Mouse (Mus musculus) ES-E14 (cell line): Measurements from ENCODE around the gene Fgd6. TPM values are rescaled to one million over a fixed set of nuclear protein-coding genes. Genes with fewer than 3 reads are reported as not detected.

Experiments
- DNase-seq: peaks from one replicate; pipeline ENCODE4 v3.0.0-alpha.2; 2013; ENCODE audit warnings: low read depth, low spot score
- H3K27ac ChIP-seq: 2 replicates; pipeline ENCODE4 v1.5.1; 2012; ENCODE audit warnings: low read depth, mild to moderate bottlenecking, low read length, moderate library complexity, mixed read lengths; ENCODE audit not compliant: poor library complexity, insufficient read depth, severe bottlenecking
- H3K36me3 ChIP-seq: 2 replicates; pipeline ENCODE4 v1.6.1; 2012; ENCODE audit warnings: mild to moderate bottlenecking, low read length, moderate library complexity, mixed read lengths; ENCODE audit not compliant: control insufficient read depth, poor library complexity, insufficient read depth, severe bottlenecking
- H3K4me1 ChIP-seq, 2 experiments: fragments of 150-350 bp in 1 of 2; sonication (generic) in 1 of 2; 2 replicates each; pipeline ENCODE4 v1.6.1; 2012; ENCODE audit warnings: low read length in 2 of 2, mild to moderate bottlenecking in 1 of 2, mixed read lengths in 1 of 2; ENCODE audit not compliant: control insufficient read depth in 2 of 2, insufficient read depth in 2 of 2, poor library complexity in 1 of 2
- H3K4me3 ChIP-seq, 2 experiments: fragments of 150-350 bp in 1 of 2; sonication (generic) in 1 of 2; 2 replicates each; pipeline ENCODE4 v1.5.1; 2012; ENCODE audit warnings: low read length in 2 of 2, low read depth in 1 of 2, mild to moderate bottlenecking in 1 of 2, mixed read lengths in 1 of 2; ENCODE audit not compliant: insufficient read depth in 1 of 2, poor library complexity in 1 of 2, severe bottlenecking in 1 of 2
- H3K9ac ChIP-seq: 2 replicates; pipeline ENCODE4 v1.6.1; 2012; ENCODE audit warnings: low read depth, mild to moderate bottlenecking, low read length, mixed read lengths; ENCODE audit not compliant: poor library complexity, insufficient read depth, severe bottlenecking
- H3K9me3 ChIP-seq: fragments of 150-350 bp; sonication (generic); 2 replicates; pipeline ENCODE4 v1.6.1; 2012; ENCODE audit warnings: low read depth, mild to moderate bottlenecking, low read length; ENCODE audit not compliant: control insufficient read depth, insufficient read depth
- CHD2 ChIP-seq: IDR thresholded peaks from 2 replicates; pipeline ENCODE4 v1.6.1; 2014; ENCODE audit warnings: mild to moderate bottlenecking, low read depth, low read length, inconsistent platforms
- HCFC1 ChIP-seq: IDR thresholded peaks from 2 replicates; pipeline ENCODE4 v1.6.1; 2012; ENCODE audit warnings: low read length, inconsistent platforms, borderline replicate concordance; ENCODE audit not compliant: insufficient read depth
- MAFK ChIP-seq: IDR thresholded peaks from 2 replicates; pipeline ENCODE4 v1.6.1; 2014; ENCODE audit warnings: mild to moderate bottlenecking, low read depth, low read length, inconsistent platforms; ENCODE audit not compliant: insufficient read depth
- ZC3H11A ChIP-seq: IDR thresholded peaks from 2 replicates; pipeline ENCODE4 v1.6.1; 2012; ENCODE audit warnings: low read depth, mild to moderate bottlenecking, inconsistent platforms, low read length, borderline replicate concordance
- ZNF384 ChIP-seq: IDR thresholded peaks from 2 replicates; pipeline ENCODE4 v1.6.1; 2012; ENCODE audit warnings: low read depth, low read length, inconsistent platforms
- in situ Hi-C, 2 experiments: fragments of 600-800 bp; cut with MboI; formaldehyde crosslinking; loops; one replicate each; pipeline ENCODE4 v1.15.1; 2025; ENCODE audit warnings: low sequenced_read_pairs in 2 of 2, inconsistent platforms in 1 of 2; ENCODE audit not compliant: unreplicated experiment in 2 of 2
- total RNA-seq: library from RNA; depleted of rRNA; stranded (reverse); fragments of 300-350 nt; gene quantifications from 2 replicates; pipeline ENCODE4 v1.2.3, GENCODE M21; 2012

Fgd6 gene
- total RNA-seq, 1 experiment = 4.4 TPM

DNA sequence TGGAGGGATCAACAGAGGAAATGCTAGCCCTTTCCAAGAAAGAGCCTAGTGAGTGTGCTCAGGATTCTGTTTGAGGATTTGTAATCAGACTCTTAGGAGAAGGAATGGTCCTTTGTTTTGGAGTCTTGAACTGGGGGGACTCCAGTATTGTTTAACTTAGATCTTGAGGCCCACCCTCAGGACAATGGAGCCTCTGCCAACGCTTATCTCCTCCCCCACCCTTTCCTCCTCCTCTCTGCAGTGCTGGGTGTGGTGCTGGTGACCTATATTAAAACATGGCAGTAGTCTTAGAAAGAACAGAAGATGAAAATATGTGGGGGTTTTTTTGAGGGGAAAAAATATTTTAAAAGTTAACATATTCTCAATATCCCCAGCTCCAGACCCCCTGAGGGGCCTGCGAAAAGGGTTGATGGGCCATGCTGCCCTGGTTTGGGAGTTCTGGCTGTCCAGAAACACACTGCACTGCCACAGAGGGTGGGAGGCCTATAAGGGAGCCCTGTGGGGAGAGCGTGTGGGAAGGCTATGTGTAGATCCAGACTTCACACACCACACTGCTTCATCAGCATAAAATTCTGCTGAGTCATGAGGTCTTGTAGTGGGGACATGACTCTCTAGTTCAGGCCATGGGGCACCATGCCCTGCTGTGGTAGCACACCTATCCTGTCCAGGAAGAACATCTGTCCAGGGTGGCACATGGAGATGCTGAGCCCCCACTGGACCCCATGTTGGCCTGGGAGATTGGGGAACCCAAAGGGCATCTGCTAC is 61.5 kb downstream of the Fgd6 start:
- Histone ChIP-seq H3K27ac (no peak overlapping the region), H3K4me1 (peaks cover 7 to 14% of the 10 kb centered on the region in 2 experiments; a peak in 2 of 4 replicates)
- TF ChIP-seq MAFK = peak; percentile 94
- no peak for TF ChIP-seq ZNF384

GRCm38 (mm10) chr10:94098100-94098499 is 62.3 kb downstream of the Fgd6 start:
- in situ Hi-C loops = no loop called here
- Histone ChIP-seq H3K4me3 (no peak overlapping the region), H3K27ac (no peak overlapping the region), H3K9ac (no peak overlapping the region), H3K36me3 (no peaks in the 10 kb centered on the region; the same call in 1 of the 2 replicates), H3K4me1 (peaks cover 5 to 14% of the 10 kb centered on the region in 2 experiments; a peak in 2 of 4 replicates), H3K9me3 (no peaks in the 10 kb centered on the region)
- TF ChIP-seq ZC3H11A (no peak), MAFK (no peak), CHD2 (no peak), HCFC1 (no peak), ZNF384 (no peak)
- DNase-seq = no peak

More for the DNA sequence above, 61.5 kb downstream of the Fgd6 start:
- Histone ChIP-seq H3K9ac (no peak overlapping the region), H3K4me3 (no peak overlapping the region), H3K9me3 (no peaks in the 10 kb centered on the region), H3K36me3 (no peaks in the 10 kb centered on the region; the same call in 1 of the 2 replicates)
- no peak for DNase-seq
- in situ Hi-C loops = no loop called here

DNA sequence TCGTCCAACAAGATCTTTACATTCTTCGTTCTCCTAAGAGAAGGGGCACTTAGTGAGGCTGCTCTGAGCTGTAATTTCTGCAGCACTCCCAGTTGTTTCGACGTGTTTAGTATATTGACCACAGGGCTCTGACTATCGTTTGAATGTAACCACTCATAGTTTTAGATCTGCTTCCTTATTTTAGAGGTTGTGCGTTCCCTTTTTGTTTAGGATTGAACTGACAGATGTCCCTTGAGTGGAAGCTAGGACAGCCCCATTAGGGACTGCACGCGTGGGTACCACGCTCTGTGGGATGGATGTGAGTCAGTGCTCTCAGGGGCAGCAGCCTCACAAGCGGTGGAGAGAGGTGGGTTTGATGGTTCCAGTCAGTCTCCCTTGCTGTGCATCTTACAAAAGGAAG is 69.7 kb downstream of the Fgd6 start:
- Histone ChIP-seq H3K4me3 (no peak overlapping the region), H3K9me3 (no peaks in the 10 kb centered on the region), H3K4me1 (no peaks in the 10 kb centered on the region), H3K9ac (no peak overlapping the region), H3K36me3 (no peaks in the 10 kb centered on the region), H3K27ac (no peak overlapping the region)
- DNase-seq = no peak
- in situ Hi-C loops = no loop called here
- TF ChIP-seq HCFC1 (no peak), MAFK (no peak), CHD2 (no peak), ZNF384 (no peak), ZC3H11A (no peak)

DNA sequence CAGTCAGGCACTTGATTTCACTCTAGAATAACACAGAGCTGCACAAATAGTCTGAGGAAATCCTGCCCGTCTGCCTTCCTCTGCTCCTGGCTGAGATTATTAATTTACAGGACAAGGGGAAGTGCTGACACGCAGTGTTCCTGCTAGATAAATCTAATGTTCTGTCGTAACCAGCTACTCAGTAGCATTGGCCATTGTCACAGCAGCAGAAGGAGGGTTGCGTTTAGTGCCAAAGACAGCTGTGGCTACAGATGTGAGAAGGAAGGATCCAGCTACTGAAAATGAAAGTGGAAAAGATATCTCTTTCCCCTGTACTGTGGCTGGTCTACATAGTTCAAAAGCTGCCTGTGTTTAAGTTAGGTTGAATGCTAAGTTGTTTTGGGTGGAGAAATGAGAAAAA is 71.4 kb downstream of the Fgd6 start:
- no peak overlapping the region for H3K4me3 ChIP-seq
- no peak for DNase-seq
- H3K9ac ChIP-seq = no peak overlapping the region
- H3K27ac ChIP-seq = no peak overlapping the region
- no peaks in the 10 kb centered on the region for H3K36me3 ChIP-seq
- no peaks in the 10 kb centered on the region for H3K9me3 ChIP-seq
- TF ChIP-seq CHD2 (no peak), HCFC1 (no peak), ZNF384 (no peak), ZC3H11A (no peak), MAFK (no peak)
- H3K4me1 ChIP-seq = no peaks in the 10 kb centered on the region
- in situ Hi-C loops = no loop called here
